Mouse (Mus musculus): ENCODE results near the gene Hc.

Gene Hc

DNA sequence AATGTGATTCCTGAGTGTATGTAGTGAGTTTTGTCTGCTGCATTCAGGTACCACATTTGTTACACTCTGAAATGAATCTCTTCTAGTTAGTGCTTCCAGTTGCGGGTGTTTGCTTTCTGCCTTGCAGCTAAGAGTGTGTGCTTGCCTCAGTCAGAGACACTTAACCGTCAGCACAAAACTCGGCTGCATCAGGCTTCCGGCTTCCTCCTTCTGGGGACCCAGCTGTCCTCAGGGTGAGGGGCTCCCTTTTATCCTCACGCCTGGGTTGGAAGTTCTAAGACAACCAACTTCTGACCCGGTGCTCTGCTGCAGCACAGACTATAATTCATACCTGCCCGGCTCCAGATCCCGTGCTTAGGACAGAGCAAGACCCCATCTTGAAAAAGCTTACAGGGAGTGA is 88.2 kb downstream of the Hc start:
- no peak for DNase-seq

DNA sequence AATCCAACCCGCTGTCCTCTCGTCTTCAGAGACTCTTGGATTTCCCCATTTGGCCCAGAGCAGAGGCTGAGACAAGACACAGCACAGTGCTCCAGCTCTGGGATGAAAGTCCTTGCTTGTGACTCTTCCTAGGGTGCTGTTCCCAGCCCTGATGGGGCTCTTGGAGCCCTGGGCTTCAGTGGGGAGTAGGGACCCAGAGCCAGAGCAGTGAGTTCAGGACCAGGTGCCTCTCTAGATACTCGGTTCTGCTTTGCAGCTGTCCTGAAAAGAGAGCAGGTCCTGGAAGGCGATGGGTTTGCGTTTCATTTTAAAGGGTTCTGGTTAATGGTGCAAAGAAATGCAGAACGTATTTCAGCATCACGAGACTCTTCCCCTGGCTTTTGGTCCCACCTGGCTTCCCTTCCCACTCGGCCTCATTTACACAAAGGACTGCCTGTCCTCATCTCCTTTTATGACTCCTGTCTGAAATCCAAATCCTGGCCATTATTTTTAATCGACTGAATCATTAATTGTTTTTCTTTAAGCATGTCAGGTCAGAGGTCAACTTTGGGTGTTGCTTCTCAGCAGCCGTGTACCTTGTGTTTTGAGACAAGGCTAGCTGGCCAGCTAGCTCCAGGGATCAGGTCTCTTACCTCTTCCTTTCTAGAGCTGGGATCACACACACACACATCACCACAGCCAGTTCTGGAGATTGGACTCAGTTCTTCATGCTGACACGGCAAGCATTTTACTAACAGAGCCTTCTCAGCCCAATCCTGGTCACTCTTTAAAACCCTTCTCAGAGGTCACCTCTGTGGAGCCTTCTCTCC is 90.0 kb downstream of the Hc start:
- no peak for DNase-seq

DNA sequence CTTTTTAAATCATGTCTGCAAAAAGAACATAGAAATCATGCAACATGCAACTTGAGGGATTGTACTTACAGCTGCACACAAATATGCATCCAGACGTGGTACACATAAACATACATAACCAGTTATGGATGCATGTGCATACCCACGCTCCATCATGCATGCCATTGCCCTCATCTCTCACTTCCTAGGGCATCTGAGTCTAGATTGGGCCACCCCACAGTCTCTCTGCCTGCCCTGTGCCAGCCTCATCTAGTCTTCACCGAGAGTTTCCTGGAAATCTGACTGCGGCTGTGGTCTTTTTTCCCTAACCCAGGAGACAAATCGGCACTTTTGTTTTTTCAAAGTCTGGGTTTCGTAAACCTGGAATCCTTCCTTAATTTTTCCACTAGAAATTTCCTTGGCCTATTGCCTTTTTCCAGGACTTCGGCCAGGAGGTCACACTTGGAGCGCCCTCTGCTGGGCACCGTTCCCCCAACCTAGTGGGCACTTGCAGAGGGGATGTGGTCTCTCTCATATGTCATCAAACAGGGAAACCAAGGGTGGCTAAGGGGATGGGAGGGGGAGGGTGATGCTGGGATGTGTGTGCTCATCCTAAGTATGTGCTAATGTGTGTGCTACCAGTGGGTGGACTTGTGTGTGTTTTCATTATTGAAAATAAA is 91.0 kb downstream of the Hc start:
- peak; percentile 93 to 94 for DNase-seq

DNA sequence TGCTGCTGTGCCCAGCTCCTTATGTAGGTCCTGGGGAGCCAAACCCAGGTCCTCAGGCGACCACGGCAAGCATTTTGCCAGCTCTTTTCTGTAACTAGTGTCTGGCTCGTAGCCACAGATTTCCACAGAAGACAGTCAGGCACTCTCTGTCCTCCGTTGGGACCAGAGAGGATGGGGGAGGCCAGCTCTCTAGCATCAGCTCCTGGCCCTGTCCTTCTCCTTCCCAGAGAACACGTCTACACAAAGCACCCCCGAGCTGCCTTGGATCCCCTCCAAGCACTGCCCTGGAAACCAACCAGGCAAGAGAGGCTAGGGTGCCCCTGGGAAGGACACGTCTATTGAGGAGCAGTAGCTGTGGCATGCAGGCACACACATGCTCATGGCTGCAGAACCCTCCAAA is 92.1 kb downstream of the Hc start:
- no peak for DNase-seq

DNA sequence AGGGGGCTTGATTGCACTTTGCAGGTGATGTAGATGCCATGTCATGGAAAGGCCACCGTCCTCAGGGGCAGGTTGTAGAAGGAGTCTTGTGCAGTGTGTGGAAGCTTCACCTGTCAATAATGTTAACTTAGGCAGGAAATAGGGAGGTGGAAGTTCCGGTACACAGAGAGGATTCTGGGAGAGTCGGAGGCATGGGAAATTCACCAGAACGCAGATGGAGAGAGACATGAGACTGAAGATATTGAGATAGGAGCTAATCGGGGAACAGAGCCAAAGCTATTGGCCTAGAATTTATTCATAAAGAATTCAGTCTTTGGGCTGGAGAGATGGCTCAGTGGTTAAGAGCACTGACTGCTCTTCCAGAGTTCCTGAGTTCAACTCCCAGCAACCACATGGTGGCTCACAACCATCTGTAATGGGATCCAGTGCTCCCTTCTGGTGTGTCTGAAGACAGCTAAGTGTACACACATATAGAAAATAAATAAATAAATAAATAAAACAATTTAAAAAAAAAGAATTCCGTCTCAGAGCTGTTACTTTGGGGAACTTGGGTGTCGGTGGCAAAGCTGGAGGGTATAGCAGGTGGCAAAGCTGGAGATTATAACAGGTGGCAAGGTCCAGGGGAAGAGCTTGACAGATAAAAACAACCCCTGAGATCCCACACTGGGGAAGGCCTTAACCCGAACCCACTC is 94.8 kb downstream of the Hc start:
- DNase-seq: no peak

DNA sequence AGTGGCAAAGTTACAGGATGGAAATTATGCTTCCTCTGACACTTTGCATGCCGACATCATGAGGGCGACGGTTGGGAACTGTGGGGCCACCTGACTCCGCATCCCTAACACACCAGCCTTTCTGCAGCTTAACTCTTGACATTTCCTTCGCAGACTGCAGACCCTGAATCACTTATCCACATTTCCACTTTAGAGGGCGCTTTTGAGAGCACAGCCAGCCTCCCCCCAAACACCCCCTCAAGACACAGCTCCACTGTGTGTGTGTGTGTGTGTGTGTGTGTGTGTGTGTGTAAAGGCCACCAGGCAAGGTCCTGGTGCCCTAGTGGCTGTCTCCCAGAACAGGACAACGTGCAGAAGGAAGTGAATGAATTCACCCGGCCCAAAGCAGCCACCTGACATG is 95.4 kb downstream of the Hc start:
- no peak for DNase-seq

DNA sequence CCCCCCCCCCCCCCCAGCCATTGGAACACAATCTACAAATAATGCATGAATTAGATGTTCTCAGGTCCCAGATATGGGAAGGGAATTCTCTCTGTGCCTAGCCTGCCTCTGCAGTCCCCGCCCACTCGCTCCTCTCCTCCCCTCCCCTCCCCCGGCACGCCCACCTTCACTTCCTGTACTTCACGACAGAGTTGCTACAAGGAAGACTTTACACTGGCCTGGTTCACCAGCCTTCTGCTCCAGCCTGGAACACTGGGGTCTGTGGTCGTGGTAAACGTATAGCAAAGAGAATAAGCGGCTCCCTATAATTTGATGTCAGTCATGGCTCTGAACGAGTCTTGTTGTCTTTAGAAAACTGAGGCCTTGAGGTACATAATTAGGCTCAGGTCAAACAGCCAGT is 95.9 kb downstream of the Hc start:
- DNase-seq: peak; percentile 77 to 83

DNA sequence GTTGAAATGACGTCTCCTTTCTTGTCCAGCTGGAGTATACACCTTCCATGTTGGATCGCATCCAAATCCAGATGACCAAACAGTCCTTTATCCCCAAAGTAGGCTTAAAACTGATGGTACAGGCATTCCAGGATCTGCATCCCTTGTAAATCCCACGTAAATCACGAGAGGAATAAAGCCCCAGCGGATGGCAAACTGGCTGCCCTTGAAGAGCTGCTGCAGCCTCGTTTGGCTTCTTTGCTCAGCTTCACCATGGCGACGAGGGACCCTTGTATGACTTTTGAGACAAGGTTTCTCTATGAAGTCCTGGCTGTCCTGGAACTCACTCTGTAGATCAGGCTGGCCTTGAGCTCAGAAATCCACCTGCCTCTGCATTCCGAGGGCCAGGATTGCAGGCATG is 96.6 kb downstream of the Hc start:
- DNase-seq: no peak

DNA sequence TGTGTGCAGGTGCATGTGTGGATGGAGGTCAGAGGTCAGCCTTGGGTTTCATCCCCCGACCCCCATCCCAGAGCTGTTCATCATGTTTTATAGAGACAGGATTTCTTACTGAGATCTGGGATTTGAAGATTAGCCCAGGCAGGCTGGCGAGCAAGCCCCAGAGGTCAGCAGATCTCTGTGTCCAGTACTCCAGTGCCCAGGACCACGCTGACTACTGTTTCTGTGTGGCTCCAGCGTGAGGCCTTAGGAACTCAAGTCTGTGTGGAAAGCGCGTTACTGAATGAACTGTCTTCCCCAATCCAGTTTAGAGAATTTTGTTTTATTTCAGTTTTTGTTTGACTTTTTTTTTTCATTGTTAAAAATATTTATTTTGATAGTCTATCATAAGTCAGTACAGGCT is 97.0 kb downstream of the Hc start:
- no peak for DNase-seq

DNA sequence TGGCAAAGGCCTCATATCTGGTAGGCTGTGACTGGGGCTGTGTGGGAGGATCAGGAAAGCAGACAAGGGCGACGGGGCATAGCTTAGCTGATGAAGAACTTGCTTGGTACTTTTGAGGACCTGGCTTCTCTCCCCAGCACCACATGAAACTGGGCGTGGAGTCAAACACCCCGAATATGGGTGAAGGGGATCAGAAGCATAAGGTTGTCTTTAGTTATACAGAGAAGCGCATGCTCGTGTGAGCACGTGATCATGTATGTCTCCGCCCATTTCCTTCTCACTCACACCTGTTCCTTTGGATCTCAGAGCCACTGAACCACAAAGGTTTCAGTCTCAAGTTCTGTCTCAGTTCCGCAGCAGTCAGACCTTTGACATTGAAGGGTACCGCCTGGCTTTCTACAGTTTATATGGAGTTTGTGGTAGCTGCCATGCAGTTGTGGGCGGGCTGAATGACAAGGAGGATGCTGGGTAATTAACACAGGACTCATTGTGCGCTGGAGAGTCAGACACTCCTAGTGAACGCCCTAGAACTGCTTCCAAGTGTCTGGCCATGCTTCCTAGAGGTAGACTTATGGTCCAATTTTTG is 97.8 kb downstream of the Hc start:
- peak; percentile 29 to 63 for DNase-seq

DNA sequence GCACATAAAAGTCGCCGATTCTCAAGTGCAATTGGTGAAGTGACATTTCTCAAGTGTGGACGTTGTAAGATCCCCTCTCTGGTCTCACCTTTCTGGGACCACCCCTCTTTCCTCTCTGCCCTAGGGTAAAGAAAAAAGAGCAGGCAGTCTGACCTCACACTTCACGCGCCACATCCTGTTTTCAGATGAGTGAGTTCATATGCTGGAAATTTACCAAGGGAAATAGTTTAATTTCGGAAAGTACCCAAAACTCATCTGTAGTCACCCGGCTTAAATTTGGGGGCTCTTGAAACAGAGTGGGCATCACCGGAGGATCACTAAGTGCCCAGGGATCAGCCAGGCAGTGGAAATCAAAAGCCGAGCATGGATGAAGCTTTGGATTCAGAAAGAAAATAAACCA is 98.3 kb downstream of the Hc start:
- no peak for DNase-seq

DNA sequence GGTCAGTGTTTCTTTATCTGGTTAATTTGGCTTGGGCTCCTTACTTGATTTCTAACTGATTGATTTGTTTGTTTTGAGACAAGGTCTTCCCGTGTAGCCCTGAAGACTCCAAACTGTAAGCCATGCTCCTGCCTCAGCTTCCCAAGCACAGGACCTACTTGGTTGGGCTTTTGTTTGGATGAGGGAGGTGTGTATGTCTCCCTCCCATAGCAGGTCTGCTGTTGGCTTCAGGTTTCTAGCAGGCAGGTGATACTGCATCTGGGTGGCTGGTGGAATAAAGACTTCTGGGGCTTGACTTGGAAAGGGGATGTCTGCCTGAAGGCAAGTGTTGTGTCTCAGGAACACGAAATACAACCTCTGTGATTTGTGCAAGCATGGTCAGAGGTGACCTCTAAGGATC is 99.0 kb downstream of the Hc start:
- DNase-seq: no peak

DNA sequence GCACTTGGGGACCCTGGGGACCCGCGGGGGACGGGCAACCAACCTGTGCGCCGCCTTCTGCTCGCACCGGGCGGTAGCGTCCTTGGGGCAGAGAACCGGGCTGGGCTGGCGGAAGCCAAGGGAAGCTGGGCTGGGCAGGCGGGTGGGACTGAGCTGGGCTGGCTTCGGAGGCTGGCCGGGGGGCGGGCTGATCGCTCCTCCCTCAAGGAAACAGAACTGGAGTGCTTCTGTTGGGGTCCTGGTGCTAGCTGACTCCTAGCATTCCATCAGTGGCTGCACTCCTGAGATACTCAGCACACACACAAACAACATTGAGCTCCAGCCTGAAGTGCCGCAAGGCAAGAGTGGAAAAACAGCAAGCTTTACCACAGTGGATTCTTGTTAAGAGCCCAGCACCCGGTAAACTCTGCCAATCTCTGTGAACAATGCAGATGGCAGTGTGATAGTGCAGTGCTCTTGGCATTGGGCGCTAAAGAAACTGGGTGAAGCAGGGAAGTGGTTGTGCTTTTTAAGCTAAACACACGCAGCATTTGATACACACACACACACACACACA is 99.7 kb downstream of the Hc start, which contains the start of gene Traf1:
Gene Traf1, minus strand, starts transcription at position 292 of the 556 bp plus-strand sequence.
- DNase-seq: peak; percentile 73 to 81

DNA sequence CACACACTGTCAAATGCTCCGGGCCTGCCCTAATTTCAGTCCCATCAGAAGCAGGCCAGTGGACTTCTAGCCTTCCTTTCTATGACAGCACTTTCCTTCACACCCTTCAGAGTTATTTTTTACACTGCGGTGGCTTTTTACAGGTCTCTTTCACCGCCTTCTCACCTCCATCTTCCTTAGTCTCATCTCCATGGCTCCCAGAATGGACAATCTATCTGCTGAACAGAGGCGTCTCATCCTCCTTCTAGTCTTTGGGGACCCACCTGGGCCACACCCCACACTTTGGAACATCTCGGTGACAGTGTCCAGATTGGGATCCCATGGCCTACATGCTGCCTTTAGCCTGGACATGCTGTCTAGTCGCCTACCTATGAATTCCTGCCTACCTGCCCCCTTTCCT is 100.3 kb downstream of the Hc start:
- DNase-seq: no peak

DNA sequence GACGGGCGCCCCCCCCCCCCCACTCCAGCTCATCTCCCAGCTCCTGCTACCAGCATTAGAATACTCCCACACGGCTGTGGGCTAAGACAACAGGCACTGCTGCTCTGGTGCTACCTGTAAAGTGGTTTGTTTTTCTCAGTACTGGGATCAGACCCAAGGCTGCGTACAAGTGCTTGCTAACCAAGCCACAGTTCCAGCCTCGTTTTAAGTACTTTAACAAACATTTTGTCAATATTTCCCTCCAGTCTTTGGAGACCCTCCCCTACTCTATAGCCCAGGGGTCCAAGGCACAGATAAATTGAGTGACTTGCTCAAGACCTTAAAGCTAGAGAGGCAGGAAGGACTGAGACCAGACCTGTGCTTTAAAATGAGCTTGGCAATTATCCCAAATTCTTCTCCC is 100.8 kb downstream of the Hc start:
- no peak for DNase-seq

DNA sequence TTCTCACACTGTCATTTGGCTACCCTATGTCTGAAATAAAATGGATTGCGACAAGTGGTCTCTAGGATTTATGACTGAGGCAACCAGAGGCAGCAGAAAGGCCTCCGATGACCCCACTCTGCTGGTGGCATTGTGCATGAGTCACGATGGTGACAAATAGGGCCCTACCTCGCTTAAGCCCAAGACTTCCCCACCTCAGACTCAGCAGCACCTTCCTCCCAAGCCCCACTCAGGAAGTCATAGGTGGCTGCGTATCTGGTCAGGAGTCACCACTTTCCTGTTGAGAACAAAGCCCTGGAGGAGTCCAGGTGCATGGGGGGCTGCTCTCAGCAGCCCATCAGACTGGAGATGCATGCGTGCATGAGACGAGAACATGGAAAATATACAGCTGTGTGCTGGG is 102.7 kb downstream of the Hc start:
- no peak for DNase-seq

DNA sequence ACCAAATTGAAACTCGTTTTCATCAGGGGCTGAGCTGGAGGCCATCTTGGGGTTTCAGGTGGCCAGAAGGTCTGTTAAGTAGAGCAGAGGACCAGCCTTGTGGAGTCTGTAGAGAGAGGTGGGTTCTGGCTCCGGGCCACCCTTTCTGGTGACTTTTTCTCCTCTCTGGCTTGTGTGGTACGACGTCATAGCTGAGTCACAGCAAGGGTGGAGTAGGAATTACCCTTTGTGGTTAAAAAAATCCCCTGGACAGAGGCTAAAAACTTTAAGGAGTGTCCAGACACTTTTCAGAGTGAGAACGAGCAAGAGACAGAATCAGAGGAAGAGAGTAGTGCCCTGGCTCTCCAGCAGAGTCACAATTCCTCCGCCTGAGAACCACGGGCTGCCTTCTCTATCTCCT is 103.2 kb downstream of the Hc start:
- no peak for DNase-seq

DNA sequence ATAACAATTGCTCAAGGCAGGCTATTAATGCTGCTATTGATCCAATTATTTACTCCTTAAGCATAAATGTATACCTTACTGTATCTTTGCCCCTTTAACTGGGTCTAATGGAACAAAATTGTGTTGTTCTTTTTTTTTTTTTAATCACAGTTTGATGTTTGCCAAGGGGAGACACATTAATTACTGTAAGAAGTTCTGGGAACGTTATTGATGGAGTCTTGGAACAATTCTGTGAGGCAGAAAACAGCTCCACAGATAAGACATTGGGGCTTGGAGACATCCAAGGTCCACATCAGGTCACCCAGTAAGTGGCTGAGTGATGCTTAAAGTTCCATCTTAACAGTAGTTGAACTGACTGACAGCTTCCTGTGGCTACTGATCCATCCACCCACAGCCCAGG is 103.8 kb downstream of the Hc start:
- DNase-seq: no peak

DNA sequence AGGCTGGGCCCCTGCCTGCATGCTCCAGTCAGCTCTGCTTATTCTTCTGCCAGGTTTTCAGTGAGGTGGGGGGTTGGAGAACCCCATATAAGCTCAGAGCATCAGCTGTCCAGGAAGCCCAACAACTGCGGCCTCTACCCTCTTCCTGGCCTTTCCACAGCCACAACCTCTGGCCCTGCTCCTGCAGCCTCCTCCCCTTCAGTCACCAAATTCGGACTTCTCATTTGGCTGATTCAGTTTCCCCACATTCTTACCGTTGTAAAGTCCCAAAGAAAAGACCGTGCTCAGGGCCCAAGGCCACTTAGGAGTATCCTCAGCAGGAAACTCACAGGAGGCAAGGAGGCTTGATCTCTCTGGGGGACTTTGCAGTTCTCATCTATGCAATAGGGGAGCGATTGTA is 104.3 kb downstream of the Hc start:
- DNase-seq: no peak

DNA sequence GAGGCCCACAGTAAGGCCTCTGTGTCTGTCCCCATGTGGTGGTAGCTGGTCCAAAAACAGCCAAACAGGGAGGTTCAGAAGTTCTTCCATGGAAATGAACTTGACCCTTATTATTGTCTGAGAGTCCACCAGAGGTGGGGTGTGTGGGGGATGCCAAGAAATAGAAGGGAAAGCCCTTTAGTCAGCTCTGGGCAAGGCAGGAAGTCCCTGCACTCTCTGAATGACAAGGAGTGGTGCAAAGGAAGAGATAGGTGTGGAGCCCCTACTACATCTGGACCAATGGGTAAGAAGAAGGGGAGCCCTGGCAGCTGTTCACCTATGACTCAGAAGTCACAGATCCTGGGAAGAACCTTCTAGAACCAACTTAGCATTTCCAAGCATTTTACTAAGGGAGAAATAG is 106.9 kb downstream of the Hc start:
- no peak for DNase-seq

DNA sequence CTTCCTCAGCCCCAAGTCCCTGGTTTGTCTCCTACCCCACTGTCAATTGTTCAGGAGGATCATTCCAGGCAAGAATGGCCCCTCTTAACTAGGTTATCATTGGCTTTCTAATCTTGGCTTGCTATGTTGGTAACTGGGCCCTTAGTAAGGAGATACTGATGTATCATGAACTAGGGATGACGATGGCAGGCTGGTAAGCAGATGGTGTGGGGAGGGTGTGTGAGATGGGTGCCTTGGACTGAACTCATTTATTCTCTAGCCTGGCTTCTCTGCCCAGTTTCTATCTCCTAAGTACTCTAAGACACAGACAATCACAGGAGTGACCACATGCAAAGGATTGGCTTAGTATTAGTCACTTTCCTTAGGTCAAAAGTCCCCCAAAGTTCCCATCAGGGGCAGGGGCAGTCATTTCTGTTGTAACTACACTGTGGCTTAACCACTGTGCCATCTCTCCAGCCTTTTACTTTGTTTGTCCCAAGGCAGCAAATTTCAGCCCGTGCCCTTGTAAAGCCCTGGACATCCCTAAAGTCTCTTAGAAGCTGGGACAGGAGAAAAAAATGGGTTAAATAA is 107.6 kb downstream of the Hc start:
- DNase-seq: no peak

DNA sequence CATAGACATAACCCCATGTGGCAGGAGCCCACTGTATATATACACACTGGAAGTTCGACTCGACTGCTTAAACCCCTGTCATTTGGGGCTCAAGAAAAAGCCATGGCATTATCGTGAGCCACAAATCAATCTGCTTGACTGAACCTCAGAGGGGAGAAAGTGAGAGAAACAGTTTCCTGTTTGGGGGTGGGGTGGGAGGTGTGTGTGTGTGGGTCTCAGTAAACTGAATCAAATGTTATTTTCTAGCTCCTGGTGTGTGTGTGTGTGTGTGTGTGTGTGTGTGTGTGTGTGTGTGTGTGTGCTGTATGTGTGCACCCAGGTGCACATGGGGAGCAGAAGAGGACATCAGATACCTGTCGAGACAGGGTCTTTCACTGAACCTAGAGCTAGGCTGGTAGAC is 108.2 kb downstream of the Hc start:
- no peak for DNase-seq

DNA sequence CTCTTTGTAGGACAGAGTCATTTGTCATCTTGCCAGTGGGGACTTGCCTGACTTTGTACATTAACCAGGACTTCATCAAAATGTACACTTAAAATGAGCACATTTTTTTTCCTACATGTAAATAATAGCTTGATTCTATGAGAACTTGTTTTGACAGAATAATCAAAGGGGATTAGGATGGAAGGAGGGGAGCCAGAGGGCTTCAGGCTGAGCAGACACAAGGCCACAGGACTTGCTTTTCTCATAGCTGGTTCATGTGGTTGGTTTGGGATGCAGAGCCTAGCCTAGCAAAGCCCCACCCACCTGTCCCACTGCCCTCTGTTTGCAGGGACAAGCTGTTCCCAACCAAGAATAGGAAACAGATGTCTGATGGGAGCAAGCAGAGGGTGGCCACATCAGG is 109.8 kb downstream of the Hc start:
- DNase-seq: no peak
